Mouse (Mus musculus) G1E (cell line): Measurements from ENCODE around the gene Slc24a3.

ENCODE experiments used
- CTCF ChIP-seq: IDR thresholded peaks from 2 replicates; pipeline ENCODE4 v1.5.1; 2012; ENCODE audit warnings: low read depth, low read length, inconsistent platforms, mixed read lengths
- TAL1 ChIP-seq: conservative IDR thresholded peaks from 2 replicates; pipeline ENCODE4 v1.6.1; 2012; ENCODE audit warnings: low read depth, low read length, inconsistent platforms, mixed read lengths

- TF ChIP-seq TAL1 (no peak), CTCF (no peak)
These were observed 201.1 kb downstream of the Slc24a3 start for GRCm38 (mm10) chr2:145368701-145369100.
